Mouse (Mus musculus) cerebellum, adult 2 months (tissue): Measurements from ENCODE around the gene Ndufa3.

ENCODE experiments used
- CTCF ChIP-seq: fragments of 200-500 bp; IDR thresholded peaks from 2 replicates; pipeline ENCODE4 v1.5.1; 2011; ENCODE audit warnings: low read depth, mild to moderate bottlenecking, control low read depth, low read length, moderate library complexity, borderline replicate concordance; ENCODE audit not compliant: insufficient read depth
- POLR2A ChIP-seq: fragments of 200-500 bp; IDR thresholded peaks from 2 replicates; pipeline ENCODE4 v1.6.1; 2011; ENCODE audit warnings: low read length, control low read depth, borderline replicate concordance; ENCODE audit not compliant: insufficient read depth

DNA sequence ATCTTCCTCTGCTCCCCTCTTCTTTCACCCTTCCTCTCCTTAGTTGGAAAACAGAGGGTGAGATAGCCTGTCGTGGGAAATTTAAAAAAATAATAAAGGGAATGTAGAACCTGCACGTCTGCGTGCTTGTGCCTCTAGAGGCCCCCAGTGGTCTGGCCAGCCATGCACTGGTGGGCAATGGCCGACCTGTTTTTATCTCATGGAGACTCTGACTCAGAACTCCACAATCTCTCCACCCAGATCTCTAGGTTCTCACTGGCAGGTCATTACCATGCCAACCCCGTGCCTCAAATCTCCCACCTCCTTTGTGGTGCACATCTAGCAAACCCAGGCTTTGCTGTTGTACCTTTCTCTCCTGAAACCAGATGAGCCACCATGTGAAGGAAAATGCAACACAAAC lies 22.5 kb upstream of the Ndufa3 start:
- TF ChIP-seq CTCF = no peak
- TF ChIP-seq POLR2A = no peak
